Mouse (Mus musculus) adrenal gland, adult (tissue): ENCODE measurements at regions not wholly inside any gene's neighbourhood (a gene's known extent, or its start where the extent isn't known, plus 50 kb on each side); places are given as distances from the start of the nearest gene placed in this dataset.
A peak's percentile ranks its signal among the peaks of the same experiment; 100 is the strongest.
"Not testable (repeated sequence)": the region's sequence is repeated elsewhere in the genome, so short reads cannot be mapped to it uniquely, and the experiment has no call there.

Experiments used
- DNase-seq, 2 experiments: peaks; one replicate each; pipeline ENCODE4 v3.0.0; 2022 to 2023; ENCODE audit warnings: low spot score in 1 of 2; ENCODE audit not compliant: inconsistent age in 2 of 2

GRCm38 (mm10) chr14:19327321-19327720 lies 91.4 kb downstream of the Gm21738 start:
- no peak for DNase-seq

GRCm38 (mm10) chr14:19311614-19312013 lies 107.1 kb downstream of the Gm21738 start:
- DNase-seq, result no peak

GRCm38 (mm10) chr14:19302859-19303258 lies 115.9 kb downstream of the Gm21738 start:
- DNase-seq, result not testable (repeated sequence)

GRCm38 (mm10) chr14:19279096-19279495 lies 139.6 kb downstream of the Gm21738 start:
- DNase-seq, result no peak

GRCm38 (mm10) chr14:19277777-19278385 lies 140.8 kb downstream of the Gm21738 start:
- peak; percentile 39 to 76 for DNase-seq
